9 mouse cellular contexts compared by ENCODE assay signal in the genomic region with DNA sequence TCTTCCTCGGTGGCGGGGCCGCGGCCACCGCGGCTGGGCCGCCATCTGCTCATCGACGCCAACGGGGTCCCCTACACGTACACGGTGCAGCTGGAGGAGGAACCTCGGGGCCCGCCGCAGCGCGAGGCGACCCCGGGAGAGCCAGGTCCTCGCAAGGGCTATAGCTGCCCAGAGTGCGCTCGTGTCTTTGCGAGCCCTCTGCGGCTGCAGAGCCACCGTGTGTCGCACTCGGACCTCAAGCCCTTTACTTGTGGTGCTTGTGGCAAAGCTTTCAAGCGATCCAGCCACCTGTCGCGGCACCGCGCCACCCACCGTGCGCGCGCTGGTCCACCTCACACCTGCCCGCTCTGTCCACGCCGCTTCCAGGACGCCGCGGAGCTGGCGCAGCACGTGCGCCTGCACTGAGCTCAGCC. TPM values are rescaled to one million over a fixed set of nuclear protein-coding genes. Genes with fewer than 3 reads are reported as not detected.
DNase-seq lines count a peak whose midpoint lies in the region; ATAC-seq and TF ChIP-seq lines count a peak whose summit lies in the region.
"Had no signal": no experiment of that assay in that cellular context is flagged by ENCODE, and none has a peak within 500 bp of the region (broad histone marks: within the 10 kb centered on the region; RNA-seq: fewer than 3 reads in every experiment).

No protein-coding gene starts in this region.

- in situ Hi-C loops in ES-E14 (cut with MboI; ENCODE audit: low sequenced_read_pairs in 2 of 2, unreplicated experiment in 2 of 2) = no loop called here

- WGBS in heart, embryonic 10.5 days = 5% methylated on average over 45 of the region's 45 CpGs
- 4% methylated on average over 45 of the region's 45 CpGs for WGBS in forebrain, embryonic 15.5 days
- 4% methylated on average over 38 of the region's 45 CpGs for WGBS in liver, postnatal 0 days (ENCODE audit: insufficient replicate concordance)

- no peak for DNase-seq in heart, embryonic 10.5 days (ENCODE audit: low spot score)
- no peak for DNase-seq in heart, postnatal 14 days
- no peak for DNase-seq in ES-E14 (ENCODE audit: low read depth, low spot score)
- no peak for DNase-seq in liver, postnatal 0 days
- DNase-seq in thymus, postnatal 0 days (ENCODE audit: low spot score) = no peak
- no peak for DNase-seq in frontal cortex, postnatal 14 days (ENCODE audit: low spot score in 2 of 2)
- DNase-seq in gastrocnemius, postnatal 36 days = no peak

- ATAC-seq in forebrain, embryonic 15.5 days (replicated peaks) = no peak
- ATAC-seq in liver, postnatal 0 days = no peak

- H3K4me1 ChIP-seq in heart, embryonic 10.5 days = peaks cover 41% of the 10 kb centered on the region
- peaks cover 3 to 10% of the 10 kb centered on the region in 2 experiments; a peak in 1 of 4 replicates for H3K4me1 ChIP-seq in ES-E14 (ENCODE audit: control insufficient read depth in 2 of 2, insufficient read depth in 2 of 2, low read length in 2 of 2, poor library complexity in 1 of 2)
- H3K4me1 ChIP-seq in forebrain, embryonic 15.5 days = peaks cover 59% of the 10 kb centered on the region
- H3K4me1 ChIP-seq in liver, postnatal 0 days (ENCODE audit: insufficient read depth) = peaks cover 25% of the 10 kb centered on the region

- H3K9ac ChIP-seq in ES-E14 (ENCODE audit: insufficient read depth, low read depth, low read length, poor library complexity, severe bottlenecking) = peak overlapping the region; percentile 71
- peak overlapping the region; percentile 83 for H3K9ac ChIP-seq in forebrain, embryonic 15.5 days (replicated peaks)
- 0 out of 2 replicates have a peak overlapping the region, but pooled peaks have one; percentile 13 for H3K9ac ChIP-seq in liver, postnatal 0 days (replicated peaks)

- H3K4me3 ChIP-seq in heart, embryonic 10.5 days = peak overlapping the region; percentile 92
- peak overlapping the region; percentile 68 to 86 for H3K4me3 ChIP-seq in ES-E14 (ENCODE audit: insufficient read depth in 1 of 2, low read depth in 1 of 2, low read length in 2 of 2, poor library complexity in 1 of 2, severe bottlenecking in 1 of 2)
- H3K4me3 ChIP-seq in forebrain, embryonic 15.5 days = peak overlapping the region; percentile 73
- peak overlapping the region; percentile 21 for H3K4me3 ChIP-seq in liver, postnatal 0 days (ENCODE audit: low read depth, low read length)

- H3K27me3 ChIP-seq in heart, embryonic 10.5 days (ENCODE audit: insufficient read depth, poor library complexity, severe bottlenecking) = peaks cover 63% of the 10 kb centered on the region
- peaks cover 45% of the 10 kb centered on the region for H3K27me3 ChIP-seq in forebrain, embryonic 15.5 days
- H3K27me3 ChIP-seq in liver, postnatal 0 days (ENCODE audit: insufficient read depth, low read length) = peaks cover 74% of the 10 kb centered on the region

- H3K9me3 ChIP-seq in heart, embryonic 10.5 days = no peaks in the 10 kb centered on the region
- H3K9me3 ChIP-seq in ES-E14 (ENCODE audit: control insufficient read depth, insufficient read depth, low read depth, low read length) = no peaks in the 10 kb centered on the region
- no peaks in the 10 kb centered on the region for H3K9me3 ChIP-seq in forebrain, embryonic 15.5 days
- no peaks in the 10 kb centered on the region for H3K9me3 ChIP-seq in liver, postnatal 0 days (ENCODE audit: low read length)

- H3K36me3 ChIP-seq in heart, embryonic 10.5 days = no peaks in the 10 kb centered on the region
- H3K36me3 ChIP-seq in ES-E14 (ENCODE audit: control insufficient read depth, insufficient read depth, low read length, poor library complexity, severe bottlenecking) = no peaks in the 10 kb centered on the region
- no peaks in the 10 kb centered on the region for H3K36me3 ChIP-seq in forebrain, embryonic 15.5 days
- H3K36me3 ChIP-seq in liver, postnatal 0 days (replicated peaks; ENCODE audit: insufficient read depth, low read length) = no peaks in the 10 kb centered on the region

- intact Hi-C loops in heart, postnatal 14 days (cut with DNase I) = loop anchor here (10.0 kb wide), 1 partner anchor 498 kb away; no protein-coding TSS in a partner anchor
- intact Hi-C loops in gastrocnemius, postnatal 36 days (cut with DNase I) = loop anchor here (5.0 kb wide), 1 partner anchor 46 kb away; no protein-coding TSS in a partner anchor

- H3K4me2 ChIP-seq in forebrain, embryonic 15.5 days (replicated peaks) = peak overlapping the region; percentile 84
- peak overlapping the region; percentile 81 for H3K4me2 ChIP-seq in liver, postnatal 0 days (ENCODE audit: low read depth, low read length)

- no peak for TF ChIP-seq EP300 in liver, postnatal 0 days (IDR thresholded peaks at IDR 0.05; ENCODE audit: low read depth)

- TF ChIP-seq CTCF in liver, postnatal 0 days (IDR thresholded peaks at IDR 0.05; ENCODE audit: low read depth) = no peak

- H3K27ac ChIP-seq in heart, embryonic 10.5 days = peak overlapping the region; percentile 56; the same call in 1 of the 2 replicates
- H3K27ac ChIP-seq in ES-E14 (ENCODE audit: insufficient read depth, low read depth, low read length, poor library complexity, severe bottlenecking) = no peak overlapping the region
- no peak overlapping the region for H3K27ac ChIP-seq in forebrain, embryonic 15.5 days (replicated peaks)
- H3K27ac ChIP-seq in liver, postnatal 0 days (ENCODE audit: low read depth) = no peak overlapping the region

TF ChIP-seq in ES-E14, 5 proteins besides CTCF, POLR2A, EP300 and RAD21:
- no peak for TF ChIP-seq MAFK (IDR thresholded peaks at IDR 0.05; ENCODE audit: insufficient read depth, low read depth, low read length)
- TF ChIP-seq ZC3H11A (IDR thresholded peaks at IDR 0.05; ENCODE audit: borderline replicate concordance, low read depth, low read length) = no peak
- no peak for TF ChIP-seq CHD2 (IDR thresholded peaks at IDR 0.05; ENCODE audit: low read depth, low read length)
- no peak for TF ChIP-seq HCFC1 (IDR thresholded peaks at IDR 0.05; ENCODE audit: borderline replicate concordance, insufficient read depth, low read length)
- no peak for TF ChIP-seq ZNF384 (IDR thresholded peaks at IDR 0.05; ENCODE audit: low read depth, low read length)

RNA-seq across cellular contexts. Expression of a gene that starts 1.6 kb away (rescaled TPM):
- polyA plus RNA-seq in heart, embryonic 10.5 days (2016; fragmentation: Nextera tagmentation; extraction: Ambion mirVana) = 17.6 and 21.4 TPM in 2 replicates
- 1 to 10 TPM; 5.5 to 7.9 TPM for total RNA-seq in heart, postnatal 14 days (2021)
- 2.6 and 3.3 TPM in 2 replicates for total RNA-seq in ES-E14 (2012; rRNA removed)
- 53.0 and 54.1 TPM in 2 replicates for polyA plus RNA-seq in forebrain, embryonic 15.5 days (2015; fragmentation: Nextera tagmentation; extraction: Ambion mirVana)
- polyA plus RNA-seq in liver, postnatal 0 days (2015; fragmentation: Nextera tagmentation; extraction: Ambion mirVana) = 3.2 and 4.4 TPM in 2 replicates
- polyA plus RNA-seq in thymus, postnatal 0 days (2015; fragmentation: Nextera tagmentation; extraction: Ambion mirVana) = 15.2 and 15.4 TPM in 2 replicates
- total RNA-seq in gastrocnemius, postnatal 36 days (2021) = 1 to 10 TPM; 2.9 to 3.3 TPM

RNA-seq across cellular contexts. Expression of a gene that starts 9.0 kb away (rescaled TPM):
- polyA plus RNA-seq in heart, embryonic 10.5 days (2016; fragmentation: Nextera tagmentation; extraction: Ambion mirVana) = 107 and 121 TPM in 2 replicates
- total RNA-seq in heart, postnatal 14 days (2021) = 10 to 100 TPM; 85.6 to 94.1 TPM
- total RNA-seq in ES-E14 (2012; rRNA removed) = 222 and 262 TPM in 2 replicates
- 136 TPM in 2 replicates for polyA plus RNA-seq in forebrain, embryonic 15.5 days (2015; fragmentation: Nextera tagmentation; extraction: Ambion mirVana)
- polyA plus RNA-seq in liver, postnatal 0 days (2015; fragmentation: Nextera tagmentation; extraction: Ambion mirVana) = 34.7 and 36.8 TPM in 2 replicates
- 131 and 138 TPM in 2 replicates for polyA plus RNA-seq in thymus, postnatal 0 days (2015; fragmentation: Nextera tagmentation; extraction: Ambion mirVana)
- 10 to 100 TPM; 38.0 to 48.3 TPM for total RNA-seq in gastrocnemius, postnatal 36 days (2021)

RNA-seq across cellular contexts. Expression of a gene that starts 14.7 kb away (rescaled TPM):
- polyA plus RNA-seq in heart, embryonic 10.5 days (2016; fragmentation: Nextera tagmentation; extraction: Ambion mirVana) = 3.9 and 4.5 TPM in 2 replicates
- 1 to 10 TPM; 5.0 to 6.6 TPM for total RNA-seq in heart, postnatal 14 days (2021)
- 0.58 and 0.71 TPM in 2 replicates for total RNA-seq in ES-E14 (2012; rRNA removed)
- polyA plus RNA-seq in forebrain, embryonic 15.5 days (2015; fragmentation: Nextera tagmentation; extraction: Ambion mirVana) = 7.8 and 8.5 TPM in 2 replicates
- 1.9 and 2.4 TPM in 2 replicates for polyA plus RNA-seq in liver, postnatal 0 days (2015; fragmentation: Nextera tagmentation; extraction: Ambion mirVana)
- polyA plus RNA-seq in thymus, postnatal 0 days (2015; fragmentation: Nextera tagmentation; extraction: Ambion mirVana) = 3.8 and 4.4 TPM in 2 replicates
- 1 to 10 TPM; 2.2 to 3.9 TPM for total RNA-seq in gastrocnemius, postnatal 36 days (2021)

RNA-seq across cellular contexts. Expression of a gene that starts 19.0 kb away (rescaled TPM):
- polyA plus RNA-seq in heart, embryonic 10.5 days (2016; fragmentation: Nextera tagmentation; extraction: Ambion mirVana) = not detected in 2 replicates
- not detected for total RNA-seq in heart, postnatal 14 days (2021)
- not detected in 2 replicates for total RNA-seq in ES-E14 (2012; rRNA removed)
- polyA plus RNA-seq in forebrain, embryonic 15.5 days (2015; fragmentation: Nextera tagmentation; extraction: Ambion mirVana) = not detected in 2 replicates
- polyA plus RNA-seq in liver, postnatal 0 days (2015; fragmentation: Nextera tagmentation; extraction: Ambion mirVana) = not detected in 2 replicates
- polyA plus RNA-seq in thymus, postnatal 0 days (2015; fragmentation: Nextera tagmentation; extraction: Ambion mirVana) = not detected in 2 replicates
- total RNA-seq in gastrocnemius, postnatal 36 days (2021) = under 1 TPM in 1 of 2 experiments, not detected in 1; 0.42 TPM
- polyA plus RNA-seq: gonadal fat pad, adult 2 months had no signal

RNA-seq across cellular contexts. Expression of a gene that starts 27.1 kb away (rescaled TPM):
- 53.8 and 57.3 TPM in 2 replicates for polyA plus RNA-seq in heart, embryonic 10.5 days (2016; fragmentation: Nextera tagmentation; extraction: Ambion mirVana)
- 100 to 1,000 TPM; 181 TPM for total RNA-seq in heart, postnatal 14 days (2021)
- total RNA-seq in ES-E14 (2012; rRNA removed) = 51.8 and 59.1 TPM in 2 replicates
- 94.5 and 96.9 TPM in 2 replicates for polyA plus RNA-seq in forebrain, embryonic 15.5 days (2015; fragmentation: Nextera tagmentation; extraction: Ambion mirVana)
- polyA plus RNA-seq in liver, postnatal 0 days (2015; fragmentation: Nextera tagmentation; extraction: Ambion mirVana) = 34.7 and 38.0 TPM in 2 replicates
- 42.6 and 44.8 TPM in 2 replicates for polyA plus RNA-seq in thymus, postnatal 0 days (2015; fragmentation: Nextera tagmentation; extraction: Ambion mirVana)
- total RNA-seq in gastrocnemius, postnatal 36 days (2021) = 100 to 1,000 TPM; 149 to 152 TPM

Comparison
In these comparisons a context has a peak if more than half of its experiments do, and no peak if none do; other contexts are left out.
1. H3K4me3 ChIP-seq: peak in every context shown above with its lines; median percentile 92 in heart, embryonic 10.5 days; 77 in ES-E14; 73 in forebrain, embryonic 15.5 days; 21 in liver, postnatal 0 days.
2. H3K9ac ChIP-seq: peak in every context shown above with its lines; median percentile 83 in forebrain, embryonic 15.5 days; 71 in ES-E14; 13 in liver, postnatal 0 days.